Mouse (Mus musculus): Measurements from ENCODE around the gene Uqcrq. TPM values are rescaled to one million over a fixed set of nuclear protein-coding genes. Genes with fewer than 3 reads are reported as not detected.

Gene Uqcrq
- 39.5 and 52.7 TPM in 2 replicates for total RNA-seq (2017)

DNA sequence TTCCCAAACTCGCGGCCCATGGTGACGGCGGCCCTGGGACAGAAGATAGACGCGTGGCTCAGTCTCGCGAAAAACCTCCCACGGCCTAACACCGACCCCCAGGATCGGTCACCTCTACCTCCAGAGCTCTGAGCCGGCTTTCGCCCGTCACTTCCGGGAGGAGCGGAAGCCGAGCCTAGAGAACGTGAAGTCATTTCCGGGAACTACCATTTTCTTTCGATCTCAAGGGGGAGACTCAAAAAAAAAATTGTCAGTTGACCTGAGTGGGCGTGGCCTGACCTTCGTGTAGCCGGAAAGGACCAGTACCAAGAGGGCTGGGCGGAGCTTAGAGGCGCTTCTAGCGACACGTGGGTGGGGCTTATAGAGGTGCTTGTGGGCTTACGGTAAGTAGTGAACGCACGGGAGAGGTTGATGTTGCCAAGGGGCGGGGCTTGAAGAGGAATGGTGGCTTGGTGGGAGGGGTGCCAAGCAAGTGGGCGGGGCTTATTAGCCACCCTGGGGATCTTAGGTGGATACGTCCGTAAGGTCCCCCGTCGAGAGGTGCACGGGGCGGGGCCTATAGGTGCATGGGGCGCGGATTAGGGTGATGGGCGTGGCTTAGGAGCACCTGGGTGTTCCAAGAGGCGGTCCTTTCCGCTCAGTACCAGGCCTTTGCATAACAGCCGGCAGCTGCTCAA is at the start of gene Uqcrq, which contains the start of gene Gdf9:
Uqcrq (minus strand) TSS at position 162 of the 677 bp plus-strand sequence.
Gdf9 (plus strand) TSS at position 354 of the 677 bp plus-strand sequence.
- peak; percentile 92 to 96 for ATAC-seq (replicated peaks in 1 of 2; ENCODE audit: insufficient read depth in 1 of 2, low FRiP score in 2 of 2, low TSS enrichment in 1 of 2, low read depth in 1 of 2, poor library complexity in 2 of 2, severe bottlenecking in 2 of 2)

DNA sequence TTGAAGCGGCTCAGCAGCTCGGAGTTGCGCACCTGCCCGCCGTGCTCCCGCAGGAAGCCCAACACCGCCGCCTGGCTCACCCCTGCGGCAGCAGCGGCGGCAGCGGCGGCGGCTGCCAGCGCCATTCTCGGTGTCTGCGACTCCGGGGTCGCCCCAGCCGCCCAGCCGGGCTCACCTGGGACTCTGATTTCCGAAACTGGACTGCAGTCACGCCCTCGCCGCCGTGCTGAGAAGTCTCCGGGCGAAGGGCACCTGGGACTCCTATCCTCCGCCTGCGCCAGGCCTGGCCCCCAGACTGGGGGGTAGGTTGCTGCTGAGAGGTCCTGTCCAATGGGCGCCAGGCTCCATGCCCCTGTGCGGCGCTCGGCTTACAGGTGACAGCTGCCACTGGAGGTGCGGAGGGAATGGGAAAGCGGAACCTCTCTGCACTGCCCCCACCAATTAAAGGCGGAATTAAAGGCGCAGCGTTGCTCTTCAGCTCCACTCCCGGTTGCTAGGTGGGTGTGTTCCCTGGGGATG is 49.2 kb upstream of the Uqcrq start, which contains the start of the genes Gm9945 and Sowaha:
Gm9945 (plus strand) TSS at position 384 of the 519 bp plus-strand sequence.
Sowaha (minus strand) TSS at position 492 of the 519 bp plus-strand sequence.
- peak in 1 of 2 experiments; percentile 27; a peak in 2 of 4 replicates for ATAC-seq (replicated peaks in 1 of 2; ENCODE audit: insufficient read depth in 1 of 2, low FRiP score in 2 of 2, low TSS enrichment in 1 of 2, low read depth in 1 of 2, poor library complexity in 2 of 2, severe bottlenecking in 2 of 2)

DNA sequence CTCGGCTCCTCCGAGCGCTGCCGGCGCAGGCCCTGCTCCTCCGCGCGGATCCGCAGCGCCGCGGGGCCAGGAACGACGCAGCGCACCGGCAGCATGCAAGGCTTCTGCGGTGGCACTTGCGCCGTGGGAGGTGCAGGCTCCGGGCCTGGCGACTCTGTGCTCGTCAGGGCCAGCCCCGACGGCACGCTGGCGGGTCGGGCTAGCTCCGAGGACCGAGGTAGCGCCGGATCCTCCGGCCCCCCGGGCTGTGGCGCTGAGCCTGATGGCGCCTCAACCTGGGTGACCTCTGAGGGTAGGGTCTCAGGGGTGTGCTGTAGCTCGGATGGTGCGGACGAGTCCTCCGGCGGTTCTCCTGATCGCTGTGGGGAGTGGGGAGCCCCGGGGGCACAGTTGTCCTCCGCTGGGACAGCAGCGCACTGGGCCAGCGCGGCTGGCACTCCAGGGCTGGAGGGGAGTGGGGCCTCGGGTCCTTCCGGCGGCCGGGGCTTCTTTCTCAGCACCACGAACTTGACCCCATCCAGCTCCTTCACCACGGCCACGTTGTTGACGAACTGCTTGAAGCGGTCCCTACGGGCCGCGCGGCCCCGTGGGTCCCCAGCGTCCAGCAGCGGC is 48.6 kb upstream of the Uqcrq start:
- ATAC-seq (replicated peaks in 1 of 2; ENCODE audit: insufficient read depth in 1 of 2, low FRiP score in 2 of 2, low TSS enrichment in 1 of 2, low read depth in 1 of 2, poor library complexity in 2 of 2, severe bottlenecking in 2 of 2): no peak

DNA sequence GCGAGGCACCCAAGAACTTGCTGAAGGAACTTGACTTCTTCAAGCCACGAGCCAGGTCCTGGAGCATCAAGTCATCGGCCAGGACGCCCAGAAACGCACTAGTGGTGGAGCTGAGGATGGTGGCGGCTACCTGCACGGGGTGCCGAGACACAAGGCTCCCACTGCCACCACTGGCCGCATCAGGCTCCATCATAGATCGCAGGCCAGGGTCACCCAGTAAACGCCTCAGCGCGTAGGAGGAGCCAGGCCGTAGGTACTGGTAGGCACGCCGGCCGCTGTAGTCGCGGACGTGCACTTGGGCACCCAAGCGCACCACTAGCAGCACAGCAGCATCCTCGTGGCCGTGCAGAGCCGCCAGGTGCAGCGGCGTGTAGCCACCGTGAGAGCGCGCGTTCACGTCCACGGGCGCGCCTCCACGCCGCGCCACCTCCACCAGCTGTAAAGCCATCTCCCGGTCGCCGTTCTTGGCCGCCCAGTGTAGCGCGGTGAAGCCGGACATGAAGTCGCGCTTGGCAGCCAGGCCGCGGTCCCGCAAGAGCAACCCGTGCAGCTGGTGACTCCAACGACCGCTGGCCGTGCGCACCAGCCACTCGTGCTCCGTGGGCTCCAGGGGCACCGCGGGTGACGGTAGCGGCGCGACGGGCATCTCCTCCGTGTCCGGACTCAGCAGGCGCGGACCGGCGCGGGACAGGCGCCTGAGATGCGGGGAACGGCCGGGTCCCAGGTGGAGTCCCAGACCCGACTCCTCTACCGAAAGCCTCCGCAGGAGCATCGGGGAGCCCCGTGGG is 47.9 kb upstream of the Uqcrq start:
- no peak for ATAC-seq (replicated peaks in 1 of 2; ENCODE audit: insufficient read depth in 1 of 2, low FRiP score in 2 of 2, low TSS enrichment in 1 of 2, low read depth in 1 of 2, poor library complexity in 2 of 2, severe bottlenecking in 2 of 2)

DNA sequence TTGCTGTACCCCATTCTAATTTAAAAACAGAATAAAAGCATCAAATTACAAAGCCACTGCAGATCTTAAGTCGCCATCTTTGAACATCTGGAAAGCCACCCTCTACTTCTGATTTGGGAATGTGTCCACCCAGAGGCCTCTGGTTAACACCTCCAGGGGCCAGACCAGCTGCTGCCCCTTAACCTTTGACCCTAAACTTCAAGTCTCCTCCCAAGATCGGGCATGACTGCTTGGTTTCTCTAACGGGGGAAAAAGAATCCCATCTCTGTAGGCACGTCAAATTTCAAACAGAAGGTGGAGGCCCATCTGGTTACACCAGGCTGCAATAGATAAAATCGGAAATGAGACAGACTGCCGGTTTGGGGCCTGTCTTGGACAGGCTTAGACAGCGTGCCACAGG is 47.2 kb upstream of the Uqcrq start:
- no peak for ATAC-seq (replicated peaks in 1 of 2; ENCODE audit: insufficient read depth in 1 of 2, low FRiP score in 2 of 2, low TSS enrichment in 1 of 2, low read depth in 1 of 2, poor library complexity in 2 of 2, severe bottlenecking in 2 of 2)

DNA sequence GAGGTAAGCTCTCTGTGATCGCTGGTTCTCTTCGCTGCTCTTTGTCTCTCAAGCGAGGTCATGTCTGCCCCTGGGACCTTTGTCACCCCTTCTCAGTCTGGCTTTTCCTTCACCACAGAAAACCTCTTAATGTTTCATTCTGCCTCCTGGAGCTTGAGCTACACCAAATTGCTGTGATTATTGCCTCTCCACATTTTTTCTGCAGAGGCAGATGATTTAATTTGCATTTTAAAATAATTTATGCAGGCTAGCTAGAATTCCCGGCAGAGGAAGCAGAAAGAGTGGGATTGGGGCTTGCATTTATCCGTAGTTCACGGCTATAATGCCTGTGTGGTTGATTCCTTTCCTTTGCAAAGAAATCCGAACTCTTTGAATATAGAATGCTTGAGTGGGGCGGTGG is 45.0 kb upstream of the Uqcrq start:
- no peak for ATAC-seq (replicated peaks in 1 of 2; ENCODE audit: insufficient read depth in 1 of 2, low FRiP score in 2 of 2, low TSS enrichment in 1 of 2, low read depth in 1 of 2, poor library complexity in 2 of 2, severe bottlenecking in 2 of 2)

DNA sequence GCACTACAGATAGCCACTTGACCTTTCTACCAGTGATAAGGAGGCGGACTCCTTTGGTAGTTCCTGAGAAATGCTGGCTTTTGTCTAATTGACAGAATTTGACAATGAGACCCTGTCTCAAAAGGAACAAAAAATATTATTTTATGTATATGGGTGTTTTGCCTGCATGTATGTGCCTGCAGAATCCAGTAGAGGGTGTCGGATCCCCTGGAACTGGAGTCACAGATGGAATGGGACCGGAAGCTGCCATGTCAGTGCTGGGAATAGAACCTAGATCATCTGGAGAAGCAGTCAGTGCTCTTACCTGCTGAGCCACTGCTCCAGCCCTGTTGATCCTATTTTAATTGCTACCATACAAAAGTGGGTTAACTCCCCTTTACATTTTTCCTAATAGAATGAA is 42.1 kb upstream of the Uqcrq start:
- ATAC-seq (replicated peaks in 1 of 2; ENCODE audit: insufficient read depth in 1 of 2, low FRiP score in 2 of 2, low TSS enrichment in 1 of 2, low read depth in 1 of 2, poor library complexity in 2 of 2, severe bottlenecking in 2 of 2): no peak

DNA sequence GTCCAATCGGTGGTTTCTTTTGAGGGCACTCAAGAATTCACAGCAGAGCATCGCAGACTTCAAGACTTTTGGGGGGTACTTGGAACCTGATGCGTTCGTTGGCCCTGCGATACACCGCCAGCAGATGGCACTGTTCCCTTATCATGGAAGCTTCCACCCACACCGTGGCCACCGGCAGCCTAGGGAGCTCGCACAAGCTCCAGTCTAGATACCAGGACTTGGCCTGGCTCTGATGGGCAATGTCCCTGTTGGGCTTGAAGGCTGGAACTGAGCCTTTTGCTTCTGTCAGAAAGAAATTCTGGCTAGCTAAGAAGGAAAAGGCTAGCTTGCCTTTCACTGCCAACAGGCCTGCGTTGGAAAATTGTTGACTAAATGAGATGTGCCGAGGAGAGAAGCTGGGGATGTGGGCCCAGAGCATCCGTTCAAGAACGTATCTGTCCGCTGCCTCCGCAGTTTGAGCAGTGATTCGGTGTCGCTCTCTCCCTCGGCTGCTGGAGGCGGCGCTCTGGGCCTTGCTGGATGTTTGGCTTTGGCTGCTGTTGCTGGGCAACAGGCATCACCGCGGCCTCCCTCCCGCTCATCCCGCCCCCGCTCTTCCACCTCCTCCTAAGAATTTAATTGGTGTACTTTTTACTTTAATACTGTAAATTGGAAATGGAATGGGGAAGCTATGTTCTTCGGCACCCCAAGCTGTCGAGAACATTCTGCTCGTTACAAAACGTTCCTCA is 39.5 kb upstream of the Uqcrq start, which contains the start of gene Gm9837:
Gm9837 (minus strand) TSS at position 512 of the 728 bp plus-strand sequence.
- peak; percentile 85 to 88 for ATAC-seq (replicated peaks in 1 of 2; ENCODE audit: insufficient read depth in 1 of 2, low FRiP score in 2 of 2, low TSS enrichment in 1 of 2, low read depth in 1 of 2, poor library complexity in 2 of 2, severe bottlenecking in 2 of 2)

DNA sequence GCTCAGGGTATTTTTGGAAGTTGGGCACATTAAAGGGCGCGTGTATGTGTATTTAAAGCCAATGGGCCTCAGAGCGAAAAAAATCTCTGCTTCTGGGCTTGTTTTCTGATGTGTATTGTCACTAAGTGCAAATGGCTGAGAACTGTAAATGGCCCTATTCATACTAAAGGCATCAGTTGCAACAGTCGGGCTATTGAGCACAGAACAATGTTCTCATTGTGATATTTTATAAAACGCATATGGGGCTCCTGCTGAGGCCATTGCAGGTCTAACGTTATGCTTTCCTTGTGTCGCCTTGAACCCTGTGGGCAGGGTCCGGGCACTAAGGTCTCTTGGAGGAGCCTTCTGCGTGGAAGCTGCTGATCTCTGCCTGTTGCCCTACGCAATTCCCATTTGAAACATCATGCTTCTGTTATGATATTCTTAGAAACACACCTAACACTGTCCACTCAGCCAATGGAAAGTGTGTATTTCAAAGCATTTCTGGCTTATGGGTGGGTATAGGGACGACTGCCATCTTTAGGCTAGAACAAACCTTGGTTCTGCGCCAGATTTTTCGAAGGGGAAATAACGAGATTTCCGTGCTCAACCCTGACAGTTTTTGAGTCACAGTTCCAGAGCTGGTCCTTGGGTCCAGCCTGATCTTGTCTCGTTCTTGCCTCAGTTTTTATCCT is 38.8 kb upstream of the Uqcrq start:
- ATAC-seq (replicated peaks in 1 of 2; ENCODE audit: insufficient read depth in 1 of 2, low FRiP score in 2 of 2, low TSS enrichment in 1 of 2, low read depth in 1 of 2, poor library complexity in 2 of 2, severe bottlenecking in 2 of 2): 0 out of 4 replicates have a peak, but pooled peaks of 1 of the 2 experiments have one; percentile 3

DNA sequence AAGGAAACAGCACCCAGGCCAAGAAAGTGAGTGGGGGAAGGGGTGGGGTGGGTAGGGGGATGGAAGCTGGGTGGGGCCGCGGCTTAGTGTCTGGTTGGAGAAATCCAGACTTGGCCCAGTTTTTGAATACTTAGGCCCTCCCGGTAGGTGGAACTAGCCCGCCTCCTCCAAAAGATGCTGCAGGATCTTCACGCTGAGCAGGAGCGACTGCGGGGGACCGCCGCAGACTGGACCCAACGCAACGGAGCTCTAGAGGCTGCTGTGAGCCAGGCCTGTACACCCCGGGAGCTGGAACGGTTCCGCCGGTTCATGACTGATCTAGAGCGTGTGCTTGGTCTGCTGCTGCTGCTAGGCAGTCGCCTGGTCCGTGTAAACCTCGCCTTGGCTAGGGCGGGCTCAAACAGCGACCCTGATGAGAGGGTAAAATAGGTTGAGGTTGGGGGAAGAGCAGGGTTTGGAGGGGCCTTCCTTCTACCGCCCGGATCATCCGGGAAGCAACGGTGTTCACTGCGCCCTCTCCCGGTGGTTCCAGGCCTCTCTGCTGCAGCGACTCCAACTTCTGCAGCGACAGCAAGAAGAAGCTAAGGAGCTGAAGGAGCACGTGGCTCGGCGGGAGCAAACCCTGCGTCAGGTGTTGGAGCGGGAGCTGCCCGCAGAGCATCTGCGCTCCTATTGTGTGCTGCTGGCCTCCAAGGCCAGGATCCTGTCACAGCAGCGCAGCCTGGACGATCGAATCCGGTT is 35.8 kb upstream of the Uqcrq start:
- peak; percentile 17 to 45; a peak in 2 of 4 replicates for ATAC-seq (replicated peaks in 1 of 2; ENCODE audit: insufficient read depth in 1 of 2, low FRiP score in 2 of 2, low TSS enrichment in 1 of 2, low read depth in 1 of 2, poor library complexity in 2 of 2, severe bottlenecking in 2 of 2)

DNA sequence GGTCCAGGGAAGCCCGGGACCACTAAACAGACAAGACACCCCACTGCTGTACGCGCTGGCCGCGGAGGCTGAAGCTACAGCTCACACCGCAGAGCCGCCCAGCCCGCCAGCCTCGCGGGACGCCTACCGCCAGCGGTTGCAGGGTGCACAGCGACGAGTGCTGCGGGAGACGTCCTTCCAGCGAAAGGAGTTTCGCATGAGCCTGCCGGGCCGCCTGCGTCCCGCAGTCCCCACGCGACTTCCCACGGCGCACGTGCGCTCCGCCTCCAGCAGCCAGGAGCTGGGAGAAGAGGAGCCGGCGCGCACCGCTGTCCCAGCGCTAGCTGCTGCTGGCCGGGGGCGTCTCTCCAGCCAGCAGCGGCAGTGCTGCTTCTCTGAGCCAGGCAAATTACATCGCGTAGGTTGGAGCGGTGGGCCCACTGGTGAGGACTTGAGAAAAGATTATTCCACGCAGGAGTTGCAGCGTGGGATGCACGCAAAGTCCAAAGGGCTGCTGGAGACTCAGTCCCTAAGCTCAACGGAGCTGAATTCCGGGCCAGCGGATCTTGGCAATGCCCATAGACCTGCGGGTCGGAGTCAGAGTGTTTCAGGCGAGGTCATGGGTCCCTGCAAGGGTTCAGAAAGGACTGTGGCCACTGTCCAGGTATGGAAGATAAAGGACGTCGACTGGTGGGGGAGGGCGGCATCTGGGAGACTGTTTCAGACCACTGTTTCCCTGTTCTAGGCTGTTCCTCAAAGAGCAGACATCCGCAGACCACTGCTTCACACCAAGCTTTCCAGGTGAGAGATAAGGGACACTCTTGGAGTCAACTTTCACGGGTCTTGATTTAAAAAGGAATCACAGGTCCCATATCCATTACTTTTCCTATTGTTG is 33.2 kb upstream of the Uqcrq start:
- ATAC-seq (replicated peaks in 1 of 2; ENCODE audit: insufficient read depth in 1 of 2, low FRiP score in 2 of 2, low TSS enrichment in 1 of 2, low read depth in 1 of 2, poor library complexity in 2 of 2, severe bottlenecking in 2 of 2): peak in 1 of 2 experiments; percentile 31; a peak in 2 of 4 replicates

DNA sequence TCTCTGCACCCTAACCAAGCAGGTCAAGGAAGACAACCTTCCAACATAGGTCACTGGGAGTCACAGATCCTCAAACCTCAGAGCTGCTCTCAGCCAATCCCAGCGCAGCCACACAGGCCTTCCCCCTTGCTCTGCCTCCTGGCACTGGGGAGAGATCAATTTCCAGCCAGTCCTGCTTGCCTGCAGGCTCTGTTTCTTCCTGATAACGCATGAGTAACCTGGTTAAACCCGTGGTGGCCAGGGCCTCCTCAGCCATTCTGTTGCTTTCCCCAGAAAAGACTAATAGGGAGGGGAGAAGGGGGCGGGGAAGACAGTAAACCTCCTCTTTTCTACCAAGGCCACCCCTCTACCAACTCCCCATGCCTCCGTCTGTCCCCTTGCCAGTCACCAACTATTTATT is 31.1 kb upstream of the Uqcrq start:
- ATAC-seq (replicated peaks in 1 of 2; ENCODE audit: insufficient read depth in 1 of 2, low FRiP score in 2 of 2, low TSS enrichment in 1 of 2, low read depth in 1 of 2, poor library complexity in 2 of 2, severe bottlenecking in 2 of 2): no peak

DNA sequence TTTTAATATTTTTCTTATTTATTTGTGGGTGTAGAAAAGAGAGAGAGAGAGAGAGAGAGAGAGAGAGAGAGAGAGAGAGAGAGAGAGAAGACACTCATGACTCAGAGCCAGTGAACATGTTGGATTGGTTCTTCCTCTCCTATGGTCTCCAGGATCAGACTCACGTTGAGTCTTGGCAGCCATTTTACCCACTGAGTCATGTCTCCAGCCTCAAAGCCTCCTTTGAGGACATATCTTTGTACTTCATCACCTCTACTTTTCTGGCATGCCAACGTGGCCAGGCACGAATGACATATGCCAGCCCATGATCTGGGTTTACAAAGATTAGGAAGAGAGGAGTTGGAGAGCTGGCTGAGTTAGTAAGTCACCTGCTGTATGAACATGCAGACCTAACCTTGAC is 29.6 kb upstream of the Uqcrq start:
- ATAC-seq (replicated peaks in 1 of 2; ENCODE audit: insufficient read depth in 1 of 2, low FRiP score in 2 of 2, low TSS enrichment in 1 of 2, low read depth in 1 of 2, poor library complexity in 2 of 2, severe bottlenecking in 2 of 2): no peak

DNA sequence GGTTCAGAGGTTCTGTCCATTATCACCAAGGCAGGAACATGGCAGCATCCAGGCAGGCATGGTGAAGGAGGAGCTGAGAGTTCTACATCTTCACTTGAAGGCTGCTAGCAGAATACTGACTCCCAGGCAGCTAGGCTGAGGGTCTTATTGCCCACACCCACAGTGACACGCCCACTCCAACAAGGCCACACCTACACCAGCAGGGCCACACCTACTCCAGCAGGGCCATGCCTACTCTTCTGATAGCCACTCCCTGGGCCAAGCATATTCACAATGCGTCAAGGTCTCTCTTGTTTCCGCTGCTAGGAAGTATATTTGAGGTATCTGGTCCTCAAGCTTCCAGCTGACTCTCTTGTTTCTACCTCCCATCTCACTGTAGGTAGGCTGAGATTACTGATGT is 28.4 kb upstream of the Uqcrq start:
- ATAC-seq (replicated peaks in 1 of 2; ENCODE audit: insufficient read depth in 1 of 2, low FRiP score in 2 of 2, low TSS enrichment in 1 of 2, low read depth in 1 of 2, poor library complexity in 2 of 2, severe bottlenecking in 2 of 2): no peak

DNA sequence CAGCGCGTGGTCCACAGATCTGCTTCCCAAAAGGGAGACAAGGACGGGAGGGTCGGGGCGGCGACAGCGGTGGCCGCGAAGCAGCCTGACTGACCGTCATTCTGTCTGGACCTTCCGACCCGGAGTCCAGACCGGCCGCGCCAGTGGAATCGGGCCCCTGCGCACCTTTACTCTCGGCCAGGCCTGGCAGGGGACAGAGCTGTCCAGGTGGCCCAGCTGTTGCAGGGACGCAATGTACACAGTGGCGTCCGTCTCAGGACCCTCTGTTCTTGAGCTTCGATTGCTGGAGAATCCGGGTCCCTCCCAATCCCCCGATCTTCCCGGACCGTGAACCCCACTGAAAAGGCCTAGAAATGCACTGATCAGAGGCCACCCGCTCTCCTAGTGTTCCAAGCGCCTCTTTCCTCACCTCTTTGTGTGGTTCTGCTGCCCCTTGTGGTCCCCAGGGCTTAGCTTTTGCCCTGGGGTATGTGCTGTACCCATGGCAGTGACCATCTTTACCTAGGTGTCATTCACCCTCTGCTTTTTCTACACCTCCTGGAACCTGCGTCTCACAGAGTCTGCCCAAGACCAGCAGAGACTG is 26.8 kb upstream of the Uqcrq start:
- ATAC-seq (replicated peaks in 1 of 2; ENCODE audit: insufficient read depth in 1 of 2, low FRiP score in 2 of 2, low TSS enrichment in 1 of 2, low read depth in 1 of 2, poor library complexity in 2 of 2, severe bottlenecking in 2 of 2): peak; percentile 35 to 38; a peak in 1 of 4 replicates
